Mouse (Mus musculus) adrenal gland, adult (tissue): Measurements from ENCODE around the gene Met.

Experiments used
- DNase-seq, 2 experiments: peaks; one replicate each; pipeline ENCODE4 v3.0.0; 2022 to 2023; ENCODE audit warnings: low spot score in 1 of 2; ENCODE audit not compliant: inconsistent age in 2 of 2

Met gene

GRCm38 (mm10) chr6:17546825-17547224 lies 83.2 kb downstream of the Met start:
- no peak for DNase-seq

GRCm38 (mm10) chr6:17548786-17549185 lies 85.2 kb downstream of the Met start:
- DNase-seq, result no peak

GRCm38 (mm10) chr6:17549645-17550044 lies 86.0 kb downstream of the Met start:
- no peak for DNase-seq

- no peak for DNase-seq
Measured at GRCm38 (mm10) chr6:17554263-17554662, 90.7 kb downstream of the Met start.

GRCm38 (mm10) chr6:17554757-17555156 lies 91.2 kb downstream of the Met start:
- DNase-seq, result no peak

GRCm38 (mm10) chr6:17555719-17556118 lies 92.1 kb downstream of the Met start:
- no peak for DNase-seq

- peak in 1 of 2 experiments; percentile 36 for DNase-seq
Measured at GRCm38 (mm10) chr6:17559657-17560056, 96.1 kb downstream of the Met start.

- no peak for DNase-seq
Measured at GRCm38 (mm10) chr6:17561347-17561746, 97.7 kb downstream of the Met start.

- DNase-seq, result no peak
Measured at GRCm38 (mm10) chr6:17561886-17562285, 98.3 kb downstream of the Met start.

GRCm38 (mm10) chr6:17562472-17563088 lies 99.0 kb downstream of the Met start:
- no peak for DNase-seq

- no peak for DNase-seq
Measured at GRCm38 (mm10) chr6:17568702-17569352, 105.2 kb downstream of the Met start.

GRCm38 (mm10) chr6:17573227-17573626 lies 109.6 kb downstream of the Met start:
- DNase-seq, result no peak

- no peak for DNase-seq
Measured at GRCm38 (mm10) chr6:17573732-17574131, 110.1 kb downstream of the Met start.

GRCm38 (mm10) chr6:17578092-17578760 lies 114.6 kb downstream of the Met start:
- DNase-seq, result peak in 1 of 2 experiments; percentile 29

GRCm38 (mm10) chr6:17580349-17580748 lies 116.7 kb downstream of the Met start:
- DNase-seq, result no peak

- DNase-seq, result peak; percentile 84 to 93
Measured at GRCm38 (mm10) chr6:17583982-17584381, 120.4 kb downstream of the Met start.

- DNase-seq, result peak; percentile 69 to 91
Measured at GRCm38 (mm10) chr6:17589049-17589952, 125.7 kb downstream of the Met start.

GRCm38 (mm10) chr6:17589953-17590627 lies 126.5 kb downstream of the Met start:
- DNase-seq, result peak in 1 of 2 experiments; percentile 30

- DNase-seq, result no peak
Measured at GRCm38 (mm10) chr6:17593971-17594370, 130.4 kb downstream of the Met start.

GRCm38 (mm10) chr6:17595712-17596462 lies 132.3 kb downstream of the Met start:
- no peak for DNase-seq
